ENCODE assay signal across 8 mouse cellular contexts in genomic region chr1:106758734-106759571, GRCm38 (mm10). TPM values are rescaled to one million over a fixed set of nuclear protein-coding genes. Genes with fewer than 3 reads are reported as not detected.
DNase-seq lines count a peak whose midpoint lies in the region; ATAC-seq and TF ChIP-seq lines count a peak whose summit lies in the region.

No protein-coding gene starts in this region.

- TF ChIP-seq CTCF in thymus, adult 2 months (IDR thresholded peaks at IDR 0.05; ENCODE audit: borderline replicate concordance, control insufficient read depth, extremely low read depth, insufficient read depth, low read length, poor library complexity): no peak

- WGBS in liver, embryonic 16.5 days (ENCODE audit: insufficient replicate concordance): under 1% methylated on average over 34 of the region's 34 CpGs
- 3% methylated on average over 34 of the region's 34 CpGs for WGBS in neural tube, embryonic 13.5 days
- WGBS in thymus, adult 2 months: under 1% methylated on average over 34 of the region's 34 CpGs

- ATAC-seq in granulocyte monocyte progenitor cell, adult 5-6 weeks (replicated peaks; ENCODE audit: poor library complexity, severe bottlenecking): peak; percentile 50
- ATAC-seq in liver, embryonic 16.5 days (ENCODE audit: low read depth): peak; percentile 58
- ATAC-seq in neural tube, embryonic 13.5 days (ENCODE audit: low read depth): peak; percentile 40

- H3K36me3 ChIP-seq in liver, embryonic 16.5 days (ENCODE audit: control insufficient read depth, insufficient read depth): no peaks in the 10 kb centered on the region
- peaks cover 10% of the 10 kb centered on the region for H3K36me3 ChIP-seq in neural tube, embryonic 13.5 days
- H3K36me3 ChIP-seq in thymus, adult 2 months (ENCODE audit: control insufficient read depth, insufficient read depth, low read length): no peaks in the 10 kb centered on the region

- peak overlapping the region; percentile 100 for H3K4me2 ChIP-seq in liver, embryonic 16.5 days (ENCODE audit: low read depth, low read length)
- H3K4me2 ChIP-seq in neural tube, embryonic 13.5 days: peak overlapping the region; percentile 95

- peaks cover 7% of the 10 kb centered on the region for H3K4me1 ChIP-seq in liver, embryonic 16.5 days (ENCODE audit: control insufficient read depth, low read depth, low read length)
- peaks cover 15% of the 10 kb centered on the region for H3K4me1 ChIP-seq in neural tube, embryonic 13.5 days (replicated peaks)
- peaks cover 10% of the 10 kb centered on the region for H3K4me1 ChIP-seq in thymus, adult 2 months (replicated peaks; ENCODE audit: control insufficient read depth, insufficient read depth, low read length)

- peak overlapping the region; percentile 88 for H3K27ac ChIP-seq in liver, embryonic 16.5 days (ENCODE audit: low read length)
- H3K27ac ChIP-seq in neural tube, embryonic 13.5 days (replicated peaks): peak overlapping the region; percentile 89
- peak overlapping the region; percentile 25; the same call in 1 of the 2 replicates for H3K27ac ChIP-seq in thymus, adult 2 months (ENCODE audit: control insufficient read depth, insufficient read depth, low read length)

- no peaks in the 10 kb centered on the region for H3K9me3 ChIP-seq in liver, embryonic 16.5 days (replicated peaks; ENCODE audit: control insufficient read depth, low read length)
- H3K9me3 ChIP-seq in neural tube, embryonic 13.5 days: no peaks in the 10 kb centered on the region

- peak; percentile 80 for DNase-seq in 416B (ENCODE audit: low read depth)
- DNase-seq in MN1 (ENCODE audit: low spot score): peak; percentile 45
- peak; percentile 31 for DNase-seq in embryo, embryonic 10.5 days (ENCODE audit: low spot score)
- DNase-seq in kidney, postnatal 10 days: peak; percentile 62
- DNase-seq in thymus, adult 2 months: peak; percentile 51

- peak overlapping the region; percentile 81 for H3K4me3 ChIP-seq in liver, embryonic 16.5 days (ENCODE audit: low read depth, low read length)
- H3K4me3 ChIP-seq in neural tube, embryonic 13.5 days: peak overlapping the region; percentile 60
- peak overlapping the region; percentile 86 for H3K4me3 ChIP-seq in thymus, adult 2 months (ENCODE audit: control insufficient read depth, insufficient read depth, low read length)

- peak overlapping the region; percentile 74 for H3K9ac ChIP-seq in liver, embryonic 16.5 days (ENCODE audit: low read depth, low read length)
- H3K9ac ChIP-seq in neural tube, embryonic 13.5 days: peak overlapping the region; percentile 77

- TF ChIP-seq POLR2A in thymus, adult 2 months (IDR thresholded peaks at IDR 0.05; ENCODE audit: control insufficient read depth, extremely low read depth, insufficient read depth, low read length, poor library complexity): peak; percentile 4; the same call in 1 of the 2 replicates

- H3K27me3 ChIP-seq in liver, embryonic 16.5 days (ENCODE audit: control insufficient read depth, insufficient read depth, low read depth, low read length): no peaks in the 10 kb centered on the region
- no peaks in the 10 kb centered on the region for H3K27me3 ChIP-seq in neural tube, embryonic 13.5 days
- no peaks in the 10 kb centered on the region for H3K27me3 ChIP-seq in thymus, adult 2 months (ENCODE audit: control insufficient read depth, insufficient read depth, low read length)

RNA-seq across cellular contexts. Expression of gene Kdsr, which starts 0.6 kb away (rescaled TPM):
- total RNA-seq in granulocyte monocyte progenitor cell, adult 5-6 weeks (2014; fragmentation: Nextera tagmentation): 11.3 and 20.9 TPM in 2 replicates
- 30.0 and 33.9 TPM in 2 replicates for total RNA-seq in granulocyte monocyte progenitor cell, adult 5-6 weeks (2017)
- 3.5 and 3.6 TPM in 2 replicates for polyA plus RNA-seq in liver, embryonic 16.5 days (2015; fragmentation: Nextera tagmentation; extraction: Ambion mirVana)
- polyA plus RNA-seq in neural tube, embryonic 13.5 days (2015; fragmentation: Nextera tagmentation; extraction: Ambion mirVana): 10.9 and 11.3 TPM in 2 replicates
- polyA plus RNA-seq in thymus, adult 2 months (2012; rRNA removed): 12.3 and 17.1 TPM in 2 replicates

RNA-seq across cellular contexts. Expression of gene Vps4b, which starts 37.6 kb away (rescaled TPM):
- total RNA-seq in granulocyte monocyte progenitor cell, adult 5-6 weeks (2014; fragmentation: Nextera tagmentation): 79.2 and 94.1 TPM in 2 replicates
- total RNA-seq in granulocyte monocyte progenitor cell, adult 5-6 weeks (2017): 84.5 and 105 TPM in 2 replicates
- polyA plus RNA-seq in liver, embryonic 16.5 days (2015; fragmentation: Nextera tagmentation; extraction: Ambion mirVana): 22.6 and 23.3 TPM in 2 replicates
- polyA plus RNA-seq in neural tube, embryonic 13.5 days (2015; fragmentation: Nextera tagmentation; extraction: Ambion mirVana): 45.0 and 46.7 TPM in 2 replicates
- polyA plus RNA-seq in thymus, adult 2 months (2012; rRNA removed): 19.8 and 21.4 TPM in 2 replicates

RNA-seq across cellular contexts. Expression of gene Bcl2, which starts 44.9 kb away (rescaled TPM):
- total RNA-seq in granulocyte monocyte progenitor cell, adult 5-6 weeks (2014; fragmentation: Nextera tagmentation): 44.5 and 49.6 TPM in 2 replicates
- 26.2 and 26.3 TPM in 2 replicates for total RNA-seq in granulocyte monocyte progenitor cell, adult 5-6 weeks (2017)
- polyA plus RNA-seq in liver, embryonic 16.5 days (2015; fragmentation: Nextera tagmentation; extraction: Ambion mirVana): 0.77 and 0.97 TPM in 2 replicates
- polyA plus RNA-seq in neural tube, embryonic 13.5 days (2015; fragmentation: Nextera tagmentation; extraction: Ambion mirVana): 14.3 and 14.9 TPM in 2 replicates
- polyA plus RNA-seq in thymus, adult 2 months (2012; rRNA removed): 10.7 and 11.8 TPM in 2 replicates

Comparison
In these comparisons a context has a peak if more than half of its experiments do, and no peak if none do; other contexts are left out.
1. Peak in every context shown above with its lines: DNase-seq, ATAC-seq, H3K4me3 ChIP-seq and H3K27ac ChIP-seq.
2. H3K27ac ChIP-seq: peak in every context shown above with its lines; median percentile 89 in neural tube, embryonic 13.5 days; 88 in liver, embryonic 16.5 days; 25 in thymus, adult 2 months.